Mouse (Mus musculus): ENCODE results near the gene Slc7a11.

Slc7a11 gene

DNA sequence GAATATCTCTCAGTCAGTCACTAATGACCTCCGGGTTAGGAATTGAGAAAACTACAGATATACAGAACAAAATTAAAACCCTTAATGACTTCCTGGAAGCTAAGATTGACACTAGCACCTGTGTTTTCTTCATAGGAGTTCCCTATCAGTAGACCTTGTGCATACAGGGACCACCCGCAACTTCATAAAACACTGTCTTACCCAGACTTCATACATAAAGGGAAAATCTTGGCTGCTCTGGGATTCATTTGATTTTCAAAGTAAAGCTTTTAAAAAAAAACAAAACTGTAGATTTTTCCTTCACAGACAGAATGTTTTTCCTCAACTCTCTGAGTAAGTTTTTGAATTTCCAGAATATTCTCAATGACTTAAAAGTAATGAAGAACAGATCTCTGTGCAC is 477.8 kb downstream of the Slc7a11 start:
- WGBS, result 94% methylated on average over 2 of the region's 2 CpGs

- WGBS, result 95% methylated on average over 2 of the region's 2 CpGs
These were observed 482.8 kb downstream of the Slc7a11 start for GRCm38 (mm10) chr3:49960581-49960980.

GRCm38 (mm10) chr3:49946845-49947244 is 496.6 kb downstream of the Slc7a11 start:
- 36% methylated on average over 2 of the region's 2 CpGs for WGBS

DNA sequence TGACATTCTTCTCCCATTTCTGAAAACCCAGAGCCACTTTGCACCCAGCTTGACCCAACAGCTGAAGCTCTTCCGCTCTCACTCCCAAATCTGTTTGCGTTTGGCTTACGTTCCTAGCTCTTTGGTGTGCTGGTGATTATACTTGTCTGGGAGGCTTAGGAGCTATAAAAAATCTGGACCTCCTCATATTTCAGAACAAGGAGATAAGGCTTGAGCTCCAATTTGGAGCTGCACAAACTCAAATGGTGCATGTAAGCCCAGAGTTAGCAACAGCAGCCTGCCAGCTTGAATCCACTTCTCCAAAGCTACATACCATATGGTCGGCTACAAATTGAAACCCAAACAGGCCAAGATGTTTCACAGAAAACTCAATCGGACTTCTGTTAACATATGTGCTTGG is 498.6 kb downstream of the Slc7a11 start:
- 54% methylated on average over 5 of the region's 5 CpGs for WGBS

DNA sequence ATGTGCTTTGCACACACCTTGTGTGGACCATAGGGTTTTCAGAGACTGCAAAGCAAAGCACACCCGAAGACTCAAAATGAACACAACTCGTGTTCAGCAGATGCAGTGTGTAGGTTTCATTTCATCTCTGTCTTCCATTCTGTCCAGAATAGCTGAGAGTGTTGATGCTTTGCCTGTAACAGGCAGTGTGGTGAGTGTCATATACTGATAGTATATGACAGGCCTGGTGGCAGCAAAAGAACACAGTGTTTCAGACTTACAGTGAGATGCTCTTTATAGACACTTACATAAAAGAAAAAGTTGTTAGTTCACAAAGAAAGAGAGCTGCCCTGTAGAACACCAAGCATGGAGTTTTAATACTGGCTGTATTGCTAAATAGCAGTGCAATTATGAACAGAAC is 505.8 kb downstream of the Slc7a11 start:
- WGBS, result 56% methylated on average over 2 of the region's 2 CpGs

- WGBS, result 63% methylated on average over 4 of the region's 4 CpGs
These were observed 514.7 kb downstream of the Slc7a11 start for GRCm38 (mm10) chr3:49928509-49929263.

- 70% methylated on average over 2 of the region's 2 CpGs for WGBS
These were observed 529.5 kb downstream of the Slc7a11 start for GRCm38 (mm10) chr3:49913929-49914328.

DNA sequence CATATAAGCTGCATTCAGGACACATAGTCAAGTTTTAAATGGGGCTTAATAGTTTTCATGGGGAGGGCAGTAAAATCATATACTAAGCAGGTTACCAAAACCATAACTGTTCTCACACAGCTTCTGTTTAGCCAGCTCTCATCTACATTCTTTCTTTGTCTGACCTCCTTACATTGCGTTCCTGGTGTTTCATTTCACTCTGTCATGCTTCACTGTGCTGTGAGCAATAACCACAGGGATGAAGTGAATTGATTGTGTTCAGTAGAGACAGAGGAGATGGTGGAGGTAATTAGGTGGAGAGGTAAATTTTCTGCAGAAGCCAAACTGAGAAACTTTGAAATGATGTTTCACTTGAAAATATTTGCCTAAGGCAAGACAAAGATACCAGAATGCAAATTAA is 532.5 kb downstream of the Slc7a11 start:
- 84% methylated on average over 1 of the region's 1 CpGs for WGBS

DNA sequence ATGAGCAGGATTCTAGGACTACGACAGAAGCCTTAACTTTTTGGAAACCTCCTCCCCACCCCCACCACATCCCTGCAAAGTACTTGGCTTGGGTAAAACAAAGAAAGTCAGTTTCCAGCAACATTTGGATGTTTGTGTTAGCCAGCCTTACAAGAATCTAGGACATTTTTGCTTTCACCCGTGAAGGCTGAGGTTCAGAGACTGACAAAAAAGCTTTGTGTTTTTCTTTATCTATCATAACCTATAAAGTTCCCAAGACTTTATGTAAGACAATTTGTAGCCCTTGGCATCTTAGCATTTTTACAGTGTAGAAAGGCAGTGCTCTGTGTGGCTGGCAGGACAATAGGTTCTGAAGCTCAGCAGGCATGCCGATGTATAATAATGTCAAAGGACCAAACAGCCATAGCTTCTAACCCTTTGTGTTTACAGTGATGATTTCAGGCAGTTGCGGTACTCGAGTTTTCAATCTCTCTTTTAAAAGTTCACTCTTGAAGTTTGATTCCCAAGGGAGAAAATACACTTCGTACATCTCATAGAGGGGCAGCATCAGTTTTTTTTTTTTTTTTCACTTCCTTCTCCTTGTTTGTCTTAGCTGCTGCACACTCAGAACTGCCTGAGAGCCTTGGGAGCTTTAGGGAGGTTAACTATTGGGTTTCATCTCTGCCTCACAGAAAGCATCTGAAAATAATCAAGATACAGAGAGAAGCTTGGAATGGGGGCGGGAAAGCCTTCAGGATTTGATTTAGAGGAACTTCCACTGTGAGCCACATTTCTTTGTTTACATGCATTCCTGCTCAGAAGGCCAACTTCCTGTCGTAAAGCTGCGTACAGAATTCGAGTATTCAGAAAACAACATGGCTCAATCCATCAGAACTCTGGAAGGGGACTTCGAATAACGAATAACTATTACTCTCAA is 534.7 kb downstream of the Slc7a11 start:
- 52% methylated on average over 12 of the region's 12 CpGs for WGBS

- 50% methylated on average over 2 of the region's 2 CpGs for WGBS
These were observed 556.1 kb downstream of the Slc7a11 start for GRCm38 (mm10) chr3:49887359-49887758.

GRCm38 (mm10) chr3:49886220-49886945 is 557.0 kb downstream of the Slc7a11 start:
- 38% methylated on average over 8 of the region's 8 CpGs for WGBS

GRCm38 (mm10) chr3:49870786-49871185 is 572.6 kb downstream of the Slc7a11 start:
- WGBS, result 91% methylated on average over 3 of the region's 3 CpGs

DNA sequence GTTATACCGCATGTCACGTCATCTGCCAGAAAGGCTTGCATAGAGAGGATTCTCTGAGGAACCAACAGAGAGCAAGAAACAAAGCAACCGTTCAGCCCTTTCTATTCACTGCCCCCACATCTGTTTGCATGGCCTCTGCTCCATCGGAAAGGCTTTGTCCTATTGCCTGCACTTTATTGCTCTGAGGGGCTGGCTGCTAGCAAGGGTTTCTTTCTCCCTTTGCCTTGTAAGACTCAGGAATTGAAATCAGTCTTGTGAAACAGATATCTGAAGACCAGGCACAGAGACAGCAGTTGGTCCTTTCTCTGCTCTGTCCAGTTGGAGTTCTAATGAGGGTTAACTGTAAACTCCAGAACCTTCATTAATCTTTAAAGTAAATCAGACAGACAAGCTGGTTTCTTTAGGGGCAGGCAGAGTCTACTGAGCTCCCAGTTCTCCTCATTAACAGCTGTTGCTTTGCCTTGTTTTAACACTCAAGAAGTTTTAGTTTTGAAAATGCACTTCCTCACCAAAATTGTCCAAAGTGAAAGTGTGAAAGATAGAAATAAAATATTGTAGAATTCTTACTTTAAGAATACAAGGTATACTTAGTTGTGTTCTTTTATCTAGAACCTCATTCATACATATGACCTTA is 575.3 kb downstream of the Slc7a11 start:
- WGBS, result 53% methylated on average over 4 of the region's 4 CpGs

GRCm38 (mm10) chr3:49867147-49867950 is 576.1 kb downstream of the Slc7a11 start:
- WGBS, result 63% methylated on average over 7 of the region's 7 CpGs

GRCm38 (mm10) chr3:49866061-49866515 is 577.3 kb downstream of the Slc7a11 start:
- 48% methylated on average over 11 of the region's 11 CpGs for WGBS

- 47% methylated on average over 4 of the region's 4 CpGs for WGBS
These were observed 586.6 kb downstream of the Slc7a11 start for GRCm38 (mm10) chr3:49856797-49857196.

DNA sequence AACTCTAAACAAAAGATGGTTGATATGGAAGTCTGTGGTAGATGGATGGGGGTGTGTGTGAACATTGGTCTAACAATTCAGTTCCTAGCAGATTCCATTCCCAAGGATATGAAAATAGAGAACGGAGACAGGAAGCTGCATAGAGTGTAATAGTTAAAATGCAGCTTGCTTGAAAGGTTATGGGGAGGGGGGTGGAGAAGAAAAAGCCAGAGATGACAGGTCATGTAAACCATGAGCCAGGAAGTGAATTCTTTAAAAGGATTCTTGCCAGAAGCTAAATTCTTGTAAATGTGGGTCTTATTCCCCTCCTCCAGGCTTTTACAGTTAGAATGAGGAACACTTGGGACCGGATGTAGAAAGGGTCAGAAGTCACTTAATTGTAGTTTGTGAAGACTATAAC is 589.1 kb downstream of the Slc7a11 start:
- WGBS, result 81% methylated on average over 2 of the region's 2 CpGs

DNA sequence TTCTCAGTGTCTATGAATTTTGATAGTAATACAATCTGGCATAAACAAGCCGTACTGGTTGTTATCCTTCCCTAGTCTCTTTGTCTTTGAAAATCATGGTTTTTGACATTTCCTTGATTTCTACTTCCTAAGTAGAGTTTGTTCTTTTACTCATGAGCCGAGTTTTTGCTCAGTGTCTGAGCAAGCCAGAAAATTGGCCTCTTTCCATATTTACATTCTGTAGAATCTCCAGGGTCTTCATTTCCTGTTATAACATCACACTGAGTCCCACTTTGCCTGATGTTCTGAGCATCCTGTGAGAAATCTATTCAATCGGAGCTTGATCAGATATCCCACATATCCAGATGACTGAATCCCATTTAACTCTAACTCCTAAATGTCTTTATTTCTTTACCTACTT is 600.4 kb downstream of the Slc7a11 start:
- WGBS, result 80% methylated on average over 3 of the region's 3 CpGs
